Mouse (Mus musculus): ENCODE measurements around the gene Igfbp6.
"Not testable (repeated sequence)": the region's sequence is repeated elsewhere in the genome, so short reads cannot be mapped to it uniquely, and the experiment has no call there.

Gene Igfbp6

GRCm38 (mm10) chr15:102136129-102136758 lies 7.9 kb upstream of the Igfbp6 start, which contains the start of gene Spryd3:
Gene Spryd3 (minus strand): TSS chr15:102136234.
- DNase-seq (ENCODE audit: low read depth): peak; percentile 98

- DNase-seq (ENCODE audit: low read depth): no peak
Measured at GRCm38 (mm10) chr15:102141120-102141519, 3.0 kb upstream of the Igfbp6 start.

GRCm38 (mm10) chr15:102142914-102143912 lies 949 bp upstream of the Igfbp6 start:
- no peak for DNase-seq (ENCODE audit: low read depth)

- no peak for DNase-seq (ENCODE audit: low read depth)
Measured at GRCm38 (mm10) chr15:102144726-102145125, 564 bp downstream of the Igfbp6 start.

GRCm38 (mm10) chr15:102145330-102145729 lies 1.2 kb downstream of the Igfbp6 start:
- DNase-seq (ENCODE audit: low read depth): no peak

- DNase-seq (ENCODE audit: low read depth): no peak
Measured at GRCm38 (mm10) chr15:102146089-102146488, 1.9 kb downstream of the Igfbp6 start.

GRCm38 (mm10) chr15:102146882-102147281 lies 2.7 kb downstream of the Igfbp6 start:
- peak; percentile 72 for DNase-seq (ENCODE audit: low read depth)

GRCm38 (mm10) chr15:102147674-102148402 lies 3.7 kb downstream of the Igfbp6 start:
- DNase-seq (ENCODE audit: low read depth): peak; percentile 27

GRCm38 (mm10) chr15:102149561-102149960 lies 5.4 kb downstream of the Igfbp6 start:
- DNase-seq (ENCODE audit: low read depth): no peak

- peak; percentile 36 for DNase-seq (ENCODE audit: low read depth)
Measured at GRCm38 (mm10) chr15:102150301-102151135, 6.4 kb downstream of the Igfbp6 start, which contains the start of gene Soat2. Gene Soat2 (plus strand): TSS chr15:102150526.

GRCm38 (mm10) chr15:102152646-102153045 lies 8.5 kb downstream of the Igfbp6 start:
- DNase-seq (ENCODE audit: low read depth): no peak

GRCm38 (mm10) chr15:102155006-102155405 lies 10.8 kb downstream of the Igfbp6 start:
- not testable (repeated sequence) for DNase-seq (ENCODE audit: low read depth)

- no peak for DNase-seq (ENCODE audit: low read depth)
Measured at GRCm38 (mm10) chr15:102156836-102157235, 12.7 kb downstream of the Igfbp6 start.

GRCm38 (mm10) chr15:102160415-102161060 lies 16.4 kb downstream of the Igfbp6 start:
- DNase-seq (ENCODE audit: low read depth): no peak

GRCm38 (mm10) chr15:102163900-102164693 lies 19.9 kb downstream of the Igfbp6 start:
- no peak for DNase-seq (ENCODE audit: low read depth)

GRCm38 (mm10) chr15:102165468-102166100 lies 21.4 kb downstream of the Igfbp6 start:
- peak; percentile 70 for DNase-seq (ENCODE audit: low read depth)

GRCm38 (mm10) chr15:102167620-102168021 lies 23.5 kb downstream of the Igfbp6 start:
- DNase-seq (ENCODE audit: low read depth): no peak

- DNase-seq (ENCODE audit: low read depth): no peak
Measured at GRCm38 (mm10) chr15:102169064-102169463, 24.9 kb downstream of the Igfbp6 start.

GRCm38 (mm10) chr15:102173581-102173980 lies 29.4 kb downstream of the Igfbp6 start:
- no peak for DNase-seq (ENCODE audit: low read depth)

Data from naive thymus-derived CD4-positive, alpha-beta T cell, adult 2 months (primary cell).